Mouse (Mus musculus) gastrocnemius, adult 18-20 months (tissue): ENCODE measurements around the gene Smco3. TPM values are rescaled to one million over a fixed set of nuclear protein-coding genes. Genes with fewer than 3 reads are reported as not detected.

Source experiments
- microRNA-seq: library from miRNA; unstranded; fragments of <30 nt; microRNA quantifications from one replicate; pipeline ENCODE4 v1.2.0, GENCODE M21; 2021
- total RNA-seq, 2 experiments: library from RNA; stranded (reverse); gene quantifications; 2 replicates each; pipeline ENCODE4 v1.2.3; 2021

Gene Smco3
- total RNA-seq, 2 experiments from 2014 or later, result 0.21 to 0.28 TPM

Small RNA genes lying within 50 kb of the gene (microRNA-seq; reads per million reads assigned to microRNA genes)
- gene Gm44364, result not detected

Other genes starting within 250 kb of the Smco3 start
- 10 to 100 TPM; 15.1 to 20.8 TPM for gene Plbd1, start 173.5 kb downstream of the Smco3 start, total RNA-seq
- not detected for gene Gucy2c, start 53.7 kb downstream of the Smco3 start, total RNA-seq
- gene Hist4h4, start 31.0 kb downstream of the Smco3 start, total RNA-seq, result 1 to 10 TPM; 3.7 to 4.9 TPM
- 10 to 100 TPM; 15.3 to 15.4 TPM for gene H2afj, start 27.2 kb downstream of the Smco3 start, total RNA-seq
- gene BC049715, start 7.8 kb downstream of the Smco3 start, total RNA-seq, result under 1 TPM in 1 of 2 experiments, not detected in 1; 0.05 TPM
- gene Wbp11, start 7.2 kb downstream of the Smco3 start, total RNA-seq, result 10 to 100 TPM; 52.4 to 52.7 TPM
- gene Art4, start 22.3 kb upstream of the Smco3 start, total RNA-seq, result not detected
- gene Mgp, start 40.4 kb upstream of the Smco3 start, total RNA-seq, result 10 to 100 TPM; 51.3 to 68.0 TPM
- gene Erp27, start 86.7 kb upstream of the Smco3 start, total RNA-seq, result not detected
- not detected for gene Pde6h, start 88.4 kb upstream of the Smco3 start, total RNA-seq
- gene Arhgdib, start 106.4 kb upstream of the Smco3 start, total RNA-seq, result 10 to 100 TPM in 1 of 2 experiments, 1 to 10 TPM in 1; 5.8 to 10.9 TPM